Mouse (Mus musculus): Measurements from ENCODE around the gene Sec14l1. TPM values are rescaled to one million over a fixed set of nuclear protein-coding genes. Genes with fewer than 3 reads are reported as not detected.

Gene Sec14l1
- polyA plus RNA-seq, 1 experiment from 2014 or later: 48.0 TPM

- H3K36me3 ChIP-seq: no peaks in the 10 kb centered on the region
- H3K4me2 ChIP-seq: no peak overlapping the region
- ATAC-seq (ENCODE audit: insufficient read depth, low FRiP score, low read depth): no peak
- 68% methylated on average over 2 of the region's 3 CpGs for WGBS
- no peaks in the 10 kb centered on the region for H3K27me3 ChIP-seq (replicated peaks)
- no peaks in the 10 kb centered on the region; the same call in 1 of the 2 replicates for H3K9me3 ChIP-seq
- H3K9ac ChIP-seq: no peak overlapping the region
- peaks cover 5% of the 10 kb centered on the region for H3K4me1 ChIP-seq
- H3K4me3 ChIP-seq (replicated peaks): no peak overlapping the region
- no peak overlapping the region for H3K27ac ChIP-seq
Observed at GRCm38 (mm10) chr11:117183299-117183698, 68.3 kb downstream of the Sec14l1 start.

- no peak overlapping the region for H3K27ac ChIP-seq
- no peak for ATAC-seq (ENCODE audit: insufficient read depth, low FRiP score, low read depth)
- no peak overlapping the region for H3K9ac ChIP-seq
Observed at GRCm38 (mm10) chr11:117183841-117184240, 68.9 kb downstream of the Sec14l1 start.

GRCm38 (mm10) chr11:117185076-117185933 lies 70.3 kb downstream of the Sec14l1 start:
- Histone ChIP-seq H3K9me3 (no peaks in the 10 kb centered on the region), H3K4me1 (peaks cover 5% of the 10 kb centered on the region), H3K27ac (peak overlapping the region; percentile 71), H3K4me3 (replicated peaks) (no peak overlapping the region), H3K27me3 (replicated peaks) (no peaks in the 10 kb centered on the region), H3K4me2 (peak overlapping the region; percentile 21; the same call in 1 of the 2 replicates), H3K36me3 (no peaks in the 10 kb centered on the region), H3K9ac (no peak overlapping the region)
- ATAC-seq (ENCODE audit: insufficient read depth, low FRiP score, low read depth): peak; percentile 45; the same call in 1 of the 2 replicates
- WGBS: 35% methylated on average over 21 of the region's 21 CpGs

More at GRCm38 (mm10) chr11:117183841-117184240, 68.9 kb downstream of the Sec14l1 start:
- H3K27me3 ChIP-seq (replicated peaks): no peaks in the 10 kb centered on the region
- H3K36me3 ChIP-seq: no peaks in the 10 kb centered on the region
- no peak overlapping the region for H3K4me2 ChIP-seq
- 78% methylated on average over 5 of the region's 5 CpGs for WGBS
- peaks cover 5% of the 10 kb centered on the region for H3K4me1 ChIP-seq
- H3K4me3 ChIP-seq (replicated peaks): no peak overlapping the region
- H3K9me3 ChIP-seq: no peaks in the 10 kb centered on the region; the same call in 1 of the 2 replicates

- ATAC-seq (ENCODE audit: insufficient read depth, low FRiP score, low read depth): no peak
- H3K9ac ChIP-seq: no peak overlapping the region
- H3K9me3 ChIP-seq: no peaks in the 10 kb centered on the region
- H3K4me2 ChIP-seq: no peak overlapping the region
- no peaks in the 10 kb centered on the region for H3K27me3 ChIP-seq (replicated peaks)
- H3K4me3 ChIP-seq (replicated peaks): no peak overlapping the region
- H3K27ac ChIP-seq: no peak overlapping the region
- H3K4me1 ChIP-seq: no peaks in the 10 kb centered on the region
- H3K36me3 ChIP-seq: no peaks in the 10 kb centered on the region
- WGBS: 57% methylated on average over 5 of the region's 5 CpGs
Observed at GRCm38 (mm10) chr11:117191524-117191923, 76.6 kb downstream of the Sec14l1 start.

- no peak for ATAC-seq (ENCODE audit: insufficient read depth, low FRiP score, low read depth)
- H3K4me1 ChIP-seq: peaks cover 4% of the 10 kb centered on the region
- no peaks in the 10 kb centered on the region for H3K9me3 ChIP-seq
- no peak overlapping the region for H3K4me3 ChIP-seq (replicated peaks)
- H3K27me3 ChIP-seq (replicated peaks): peaks cover 4% of the 10 kb centered on the region; the same call in 1 of the 2 replicates
- no peak overlapping the region for H3K9ac ChIP-seq
- no peak overlapping the region for H3K4me2 ChIP-seq
- no peaks in the 10 kb centered on the region for H3K36me3 ChIP-seq
- WGBS: 66% methylated on average over 11 of the region's 11 CpGs
- no peak overlapping the region for H3K27ac ChIP-seq
Observed at GRCm38 (mm10) chr11:117194475-117194937, 79.5 kb downstream of the Sec14l1 start.

- H3K9ac ChIP-seq: no peak overlapping the region
- H3K4me3 ChIP-seq (replicated peaks): no peak overlapping the region
- H3K27me3 ChIP-seq (replicated peaks): peaks cover 6% of the 10 kb centered on the region; the same call in 1 of the 2 replicates
- no peak overlapping the region for H3K4me2 ChIP-seq
- 86% methylated on average over 6 of the region's 6 CpGs for WGBS
- no peak for ATAC-seq (ENCODE audit: insufficient read depth, low FRiP score, low read depth)
- H3K36me3 ChIP-seq: no peaks in the 10 kb centered on the region
- H3K4me1 ChIP-seq: peaks cover 9% of the 10 kb centered on the region
- no peak overlapping the region for H3K27ac ChIP-seq
- no peaks in the 10 kb centered on the region for H3K9me3 ChIP-seq
Observed at GRCm38 (mm10) chr11:117195616-117196015, 80.6 kb downstream of the Sec14l1 start.

GRCm38 (mm10) chr11:117196681-117197080 lies 81.7 kb downstream of the Sec14l1 start:
- Histone ChIP-seq H3K4me2 (no peak overlapping the region), H3K4me3 (replicated peaks) (no peak overlapping the region), H3K9ac (no peak overlapping the region), H3K27me3 (replicated peaks) (peaks cover 6% of the 10 kb centered on the region; the same call in 1 of the 2 replicates), H3K27ac (no peak overlapping the region), H3K9me3 (no peaks in the 10 kb centered on the region), H3K4me1 (peaks cover 19% of the 10 kb centered on the region), H3K36me3 (no peaks in the 10 kb centered on the region)
- 83% methylated on average over 7 of the region's 7 CpGs for WGBS
- no peak for ATAC-seq (ENCODE audit: insufficient read depth, low FRiP score, low read depth)

GRCm38 (mm10) chr11:117198122-117198521 lies 83.2 kb downstream of the Sec14l1 start:
- Histone ChIP-seq H3K27me3 (replicated peaks) (peaks cover 6% of the 10 kb centered on the region; the same call in 1 of the 2 replicates), H3K9ac (no peak overlapping the region), H3K36me3 (no peaks in the 10 kb centered on the region), H3K9me3 (no peaks in the 10 kb centered on the region), H3K27ac (peak overlapping the region; percentile 40; the same call in 1 of the 2 replicates), H3K4me1 (peaks cover 22% of the 10 kb centered on the region), H3K4me2 (no peak overlapping the region), H3K4me3 (replicated peaks) (no peak overlapping the region)
- 78% methylated on average over 5 of the region's 5 CpGs for WGBS
- ATAC-seq (ENCODE audit: insufficient read depth, low FRiP score, low read depth): no peak

- peak within 1 kb of the TSS; percentile 63; the same call in 1 of the 2 replicates for H3K27ac ChIP-seq
- H3K36me3 ChIP-seq: no peaks in the 10 kb centered on the region
- 0 out of 2 replicates have a peak, but pooled peaks have one; percentile 29 for ATAC-seq (ENCODE audit: insufficient read depth, low FRiP score, low read depth)
- H3K4me1 ChIP-seq: peaks cover 33% of the 10 kb centered on the region
- under 1% methylated on average over 70 of the region's 70 CpGs for WGBS
- no peaks in the 10 kb centered on the region for H3K9me3 ChIP-seq
- peak within 1 kb of the TSS; percentile 85 for H3K4me2 ChIP-seq
- H3K9ac ChIP-seq: peak within 1 kb of the TSS; percentile 46
- peak within 1 kb of the TSS; percentile 57 for H3K4me3 ChIP-seq (replicated peaks)
- peaks cover 6% of the 10 kb centered on the region; the same call in 1 of the 2 replicates for H3K27me3 ChIP-seq (replicated peaks)
Observed at GRCm38 (mm10) chr11:117199282-117200175, 84.6 kb downstream of the Sec14l1 start, which contains the start of gene Sept9. TSS of gene Sept9 (plus strand) at chr11:117199661.

- Histone ChIP-seq H3K9ac (no peak overlapping the region), H3K4me2 (peak overlapping the region; percentile 85; the same call in 1 of the 2 replicates), H3K36me3 (no peaks in the 10 kb centered on the region), H3K4me3 (replicated peaks) (no peak overlapping the region), H3K27me3 (replicated peaks) (peaks cover 6% of the 10 kb centered on the region; the same call in 1 of the 2 replicates), H3K9me3 (no peaks in the 10 kb centered on the region), H3K4me1 (peaks cover 42% of the 10 kb centered on the region), H3K27ac (no peak overlapping the region)
- no peak for ATAC-seq (ENCODE audit: insufficient read depth, low FRiP score, low read depth)
- WGBS: 83% methylated on average over 12 of the region's 12 CpGs
Observed at GRCm38 (mm10) chr11:117201846-117202245, 86.9 kb downstream of the Sec14l1 start.

- Histone ChIP-seq H3K27ac (peak overlapping the region; percentile 49), H3K9me3 (no peaks in the 10 kb centered on the region), H3K4me3 (replicated peaks) (no peak overlapping the region), H3K36me3 (no peaks in the 10 kb centered on the region), H3K4me1 (peaks cover 38% of the 10 kb centered on the region), H3K4me2 (no peak overlapping the region), H3K27me3 (replicated peaks) (peaks cover 1% of the 10 kb centered on the region; the same call in 1 of the 2 replicates), H3K9ac (no peak overlapping the region)
- no peak for ATAC-seq (ENCODE audit: insufficient read depth, low FRiP score, low read depth)
- 85% methylated on average over 8 of the region's 8 CpGs for WGBS
Observed at GRCm38 (mm10) chr11:117204606-117205005, 89.6 kb downstream of the Sec14l1 start.
